Mouse (Mus musculus) c-Kit-negative CD71-positive TER-119-positive erythroid progenitor cells, embryonic 14.5 days (primary cell): ENCODE measurements around the gene Rab40c.

ENCODE experiments used
- DNase-seq: peaks from one replicate; pipeline ENCODE4 v3.0.0-alpha.2; 2013; ENCODE audit warnings: low read depth, low spot score

The Rab40c gene

GRCm38 (mm10) chr17:25843636-25844395 lies 75.7 kb downstream of the Rab40c start:
- no peak for DNase-seq

DNA sequence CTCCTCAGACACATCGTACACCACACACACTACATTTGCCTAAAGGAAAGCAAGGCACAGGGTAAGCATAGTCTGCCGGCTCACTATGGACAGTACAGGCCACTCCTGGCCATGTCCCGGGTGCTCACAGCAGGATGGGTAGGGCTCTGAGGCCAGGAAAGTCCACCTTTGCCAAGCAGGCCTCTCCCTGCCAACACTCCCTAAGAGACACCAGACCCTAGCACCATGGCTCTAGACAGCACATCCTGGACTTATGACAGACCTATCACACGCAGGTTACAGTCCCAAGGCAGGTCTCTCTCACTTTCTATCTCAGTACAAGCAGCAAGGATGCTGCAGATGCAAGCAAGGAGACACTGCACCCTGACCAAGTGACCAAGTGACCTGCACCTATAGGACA lies 76.4 kb downstream of the Rab40c start:
- no peak for DNase-seq

DNA sequence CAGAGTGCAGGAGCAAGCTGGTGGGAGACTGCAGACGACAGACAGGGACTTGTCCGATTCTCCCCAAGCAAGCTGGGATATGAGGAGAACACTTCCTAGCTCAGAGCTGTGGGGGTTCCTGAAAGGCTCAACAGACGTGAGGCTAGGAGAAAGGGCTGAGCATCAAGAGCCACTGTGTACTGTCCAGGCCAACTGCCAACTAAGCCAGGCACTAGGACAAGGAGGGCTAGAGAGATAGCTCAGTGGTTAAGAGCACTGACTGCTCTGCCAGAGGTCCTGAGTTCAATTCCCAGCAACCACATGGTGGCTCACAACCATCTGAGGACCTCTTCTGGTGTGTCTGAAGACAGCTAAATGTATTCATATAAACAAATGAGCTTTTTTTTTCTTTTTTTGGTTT lies 77.0 kb downstream of the Rab40c start:
- DNase-seq = no peak

DNA sequence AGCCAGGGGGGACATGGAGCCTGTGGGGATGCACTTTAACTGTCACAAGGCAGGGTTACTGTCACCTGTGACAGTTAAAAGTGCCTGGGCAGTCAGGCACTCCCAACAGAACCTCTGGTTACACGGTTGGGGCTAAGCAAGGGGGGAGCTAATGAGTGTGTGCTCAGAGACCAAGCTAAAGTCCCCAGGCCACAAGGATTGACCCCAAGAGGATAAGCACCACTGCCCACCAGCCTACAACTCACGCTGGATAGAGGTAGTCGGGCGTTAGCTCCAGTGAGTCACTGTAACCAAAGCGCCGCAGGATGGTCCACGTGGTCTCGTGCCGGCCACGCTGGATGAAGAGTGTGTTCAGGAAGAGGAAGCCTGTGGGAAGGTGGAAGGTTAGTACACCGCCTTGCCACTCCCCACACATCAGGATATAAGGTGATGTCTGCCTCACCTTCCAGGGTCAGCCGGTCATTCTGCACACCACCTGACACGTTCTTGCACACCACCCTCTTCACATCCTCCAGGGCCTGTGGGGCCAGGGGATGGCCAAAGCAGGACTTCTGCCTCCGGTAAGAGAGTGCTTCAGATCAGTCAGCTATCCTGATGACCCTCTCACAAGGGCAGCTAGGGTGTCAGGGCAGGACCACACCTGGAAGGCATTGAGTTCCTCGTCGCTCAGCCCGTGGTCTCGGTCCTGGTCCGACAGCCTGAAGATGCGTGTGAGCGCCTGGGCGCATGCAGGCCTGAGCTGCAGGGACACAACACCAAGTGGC lies 78.2 kb downstream of the Rab40c start, which contains the start of gene Gm20683:
Gm20683 (minus strand) TSS at position 647 of the 764 bp plus-strand sequence.
- no peak for DNase-seq

DNA sequence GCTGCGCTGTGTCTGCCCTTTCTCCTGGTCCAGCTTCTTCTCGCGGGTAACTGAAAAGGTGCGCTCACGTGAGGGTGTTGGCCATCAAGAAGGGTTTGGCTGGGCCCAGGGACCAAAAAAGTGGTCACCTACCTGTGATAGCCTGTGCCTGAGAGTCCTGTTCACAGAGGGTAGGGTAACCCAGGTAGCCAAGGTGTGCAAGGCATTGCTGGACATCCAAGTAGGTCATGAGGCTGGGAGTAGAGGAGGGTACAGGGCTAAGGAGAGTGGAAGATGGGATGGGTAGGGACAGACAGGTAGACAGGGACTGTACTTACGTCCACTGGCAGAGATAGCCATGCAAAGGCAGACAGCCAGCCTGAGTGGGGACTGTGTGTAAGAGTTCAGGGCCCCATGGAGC lies 79.0 kb downstream of the Rab40c start:
- no peak for DNase-seq

DNA sequence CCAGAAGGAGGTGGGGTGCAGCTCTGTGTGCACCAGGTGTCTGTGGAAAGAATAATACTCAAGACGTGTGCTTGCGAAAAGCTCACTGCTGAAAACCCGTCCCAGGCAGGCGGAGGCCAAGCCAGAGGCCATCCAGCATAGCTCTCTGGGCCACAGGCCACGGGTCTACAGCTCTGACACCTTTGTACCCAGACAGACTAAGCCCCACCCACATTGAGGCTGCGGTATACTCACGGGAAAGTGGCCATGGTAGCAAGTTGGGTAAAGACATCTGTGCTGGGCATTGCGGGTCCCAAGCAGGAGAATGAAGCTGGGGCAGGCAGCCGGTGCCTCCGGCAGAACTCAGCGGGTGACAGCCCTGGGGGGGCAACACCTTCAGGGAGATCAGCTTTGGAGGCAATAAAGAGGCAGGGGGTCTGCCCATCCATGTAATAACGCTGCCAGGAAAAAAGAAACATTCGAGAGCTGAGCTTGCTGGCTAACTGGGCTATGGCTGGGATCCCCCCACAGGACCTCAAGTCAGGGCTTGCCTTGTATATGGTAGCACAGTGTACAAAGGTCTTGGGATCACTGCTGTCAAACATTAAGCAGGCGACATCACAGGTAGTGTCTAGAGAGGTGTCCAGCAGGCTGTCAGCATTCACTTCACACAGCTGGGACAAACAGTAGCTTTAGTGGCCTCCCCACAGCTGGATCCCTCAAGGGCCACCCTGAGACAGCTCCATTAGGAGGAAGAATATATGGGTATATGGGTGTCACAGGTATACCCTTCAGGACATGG lies 79.9 kb downstream of the Rab40c start:
- DNase-seq = no peak

GRCm38 (mm10) chr17:25838904-25839303 lies 80.6 kb downstream of the Rab40c start:
- no peak for DNase-seq

DNA sequence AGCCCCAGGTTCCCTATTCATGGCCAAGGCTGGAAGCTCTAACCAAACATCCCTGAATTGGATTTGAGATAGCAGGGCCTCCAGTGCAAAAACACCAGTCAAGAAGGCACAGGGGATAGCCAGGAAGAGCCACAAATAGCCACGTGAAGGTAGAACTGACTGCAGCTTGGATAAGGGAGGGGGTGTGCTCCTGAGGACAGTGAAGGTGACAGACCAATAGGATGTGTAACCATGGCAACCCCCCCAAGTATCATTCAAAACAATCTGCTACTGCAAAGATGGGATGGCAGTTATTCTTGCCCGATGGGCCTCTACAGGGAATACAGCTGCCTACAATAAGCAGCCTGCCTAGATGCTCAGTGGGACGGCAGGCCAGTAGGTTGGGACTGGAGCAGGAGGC lies 82.0 kb downstream of the Rab40c start:
- no peak for DNase-seq

DNA sequence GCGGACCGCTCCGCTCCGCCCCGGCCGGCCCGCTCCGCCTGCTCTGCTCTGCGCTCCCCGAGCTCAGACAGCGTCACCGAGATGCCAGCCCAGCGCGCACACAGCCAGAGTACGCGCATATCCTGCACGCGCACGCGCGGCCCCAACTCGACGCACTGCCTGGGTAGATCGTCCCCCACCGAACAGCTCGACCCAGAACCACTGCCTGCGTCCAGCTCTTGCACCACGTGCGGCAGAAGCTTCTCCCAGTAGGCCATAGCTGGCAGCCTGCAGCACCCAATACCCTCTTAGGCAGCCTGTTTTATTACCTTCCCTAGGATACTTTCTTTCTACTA lies 82.5 kb downstream of the Rab40c start, which contains the start of gene Rhbdl1:
Rhbdl1 (minus strand) TSS at position 220 of the 335 bp plus-strand sequence.
- no peak for DNase-seq

DNA sequence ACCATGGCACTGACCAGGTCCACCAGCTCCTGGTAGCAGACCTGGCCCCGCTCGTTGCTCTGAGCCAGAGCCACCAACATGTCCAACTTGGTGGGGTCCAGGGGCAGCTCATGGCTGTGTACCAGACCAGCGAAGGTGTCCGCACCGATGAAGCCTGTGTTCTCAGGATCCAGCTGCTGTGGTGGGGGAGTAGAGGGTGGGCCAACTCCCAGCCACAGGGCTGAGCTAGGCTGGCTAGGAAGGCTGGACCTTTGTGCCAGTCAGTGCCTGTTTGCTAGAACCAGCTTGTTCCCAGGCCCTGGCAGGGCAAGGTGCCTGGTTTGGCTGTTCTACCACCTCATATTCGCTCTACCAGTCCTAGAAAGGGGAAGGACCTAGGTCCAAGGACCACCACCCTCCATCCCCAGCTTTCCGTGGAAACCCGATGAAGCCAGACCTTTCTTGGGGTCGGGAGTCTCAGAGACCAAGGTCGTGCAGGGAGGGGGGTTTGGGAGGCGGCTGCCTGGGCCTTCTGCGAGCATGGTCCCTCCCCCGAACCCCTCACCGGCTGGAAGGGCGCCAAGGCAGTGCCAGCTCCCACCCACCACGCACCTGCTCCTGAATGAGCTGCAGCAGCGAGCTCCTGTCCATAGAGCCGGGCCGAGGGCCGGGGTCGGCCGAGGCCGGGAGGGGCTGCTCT lies 83.0 kb downstream of the Rab40c start:
- DNase-seq = no peak

GRCm38 (mm10) chr17:25835816-25836215 lies 83.7 kb downstream of the Rab40c start:
- no peak for DNase-seq

- no peak for DNase-seq
Measured at GRCm38 (mm10) chr17:25835301-25835700, 84.2 kb downstream of the Rab40c start.

GRCm38 (mm10) chr17:25834595-25835222 lies 84.8 kb downstream of the Rab40c start:
- no peak for DNase-seq

GRCm38 (mm10) chr17:25833961-25834594 lies 85.4 kb downstream of the Rab40c start:
- DNase-seq = no peak

DNA sequence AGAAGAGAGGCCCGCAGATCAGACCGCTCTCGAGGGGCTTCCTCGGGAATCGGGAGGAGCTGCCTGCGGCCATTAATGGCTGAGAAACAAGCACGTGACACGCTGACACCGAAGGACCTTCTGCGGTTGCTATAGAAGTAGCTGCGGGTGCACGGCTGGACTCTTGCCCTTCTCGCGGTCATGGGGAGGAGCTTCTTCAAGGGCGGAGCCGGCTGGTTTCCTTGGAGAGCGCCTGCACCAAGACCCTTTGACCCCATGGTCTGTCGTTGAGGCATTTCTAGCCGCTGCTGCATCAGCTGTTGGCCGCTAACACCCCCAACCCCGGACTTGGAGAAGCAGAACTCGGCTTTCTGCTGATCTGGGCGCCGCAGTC lies 86.2 kb downstream of the Rab40c start, which contains the start of gene Stub1:
Stub1 (minus strand) TSS at position 114 of the 373 bp plus-strand sequence.
- DNase-seq = peak; percentile 57

DNA sequence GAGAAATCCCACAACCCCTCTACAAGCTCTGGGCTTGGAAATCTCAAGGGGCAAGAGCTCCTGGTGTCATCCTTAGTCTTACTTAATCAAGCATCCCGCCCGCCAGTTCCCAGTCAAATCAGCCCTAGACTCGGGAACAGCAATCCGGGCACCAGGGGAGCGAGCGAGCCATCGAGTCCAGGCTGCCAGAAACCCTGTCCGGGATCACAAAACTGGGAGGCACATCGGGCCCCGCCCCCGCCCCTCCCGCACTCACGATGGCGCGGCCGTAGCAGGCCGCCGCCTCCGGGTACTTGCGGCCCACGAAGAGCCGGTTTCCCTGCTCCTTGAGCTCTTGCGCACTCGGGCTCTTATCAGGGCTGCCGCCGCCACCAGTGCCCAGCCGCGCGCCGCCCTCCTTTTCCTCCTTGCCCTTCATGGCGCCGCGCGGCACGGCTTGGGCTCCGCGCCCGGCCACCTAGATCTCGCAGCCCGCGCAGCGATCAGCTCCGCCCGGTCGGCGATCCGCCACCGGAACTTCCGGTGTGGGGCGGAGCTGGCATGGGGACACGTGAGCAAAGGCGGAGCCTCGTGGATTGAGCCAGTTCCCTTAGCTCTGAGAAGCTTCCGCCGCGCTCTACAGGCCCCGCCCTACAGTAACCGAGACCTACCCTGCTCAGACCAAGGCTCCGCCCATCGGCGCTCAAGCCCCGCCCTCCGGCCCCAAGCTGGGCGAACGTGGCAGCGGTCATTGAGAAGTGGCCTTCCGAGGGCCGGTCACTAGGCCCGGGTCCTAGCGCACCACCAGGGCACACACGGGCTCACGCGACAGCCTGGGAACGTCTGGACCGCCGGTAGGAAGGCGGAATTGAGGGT lies 86.9 kb downstream of the Rab40c start:
- peak; percentile 98 for DNase-seq
